Mouse (Mus musculus) MEL (cell line): ENCODE measurements around the gene Topaz1. TPM values are rescaled to one million over a fixed set of nuclear protein-coding genes. Genes with fewer than 3 reads are reported as not detected.

ENCODE experiments used
- DNase-seq: peaks from one replicate; pipeline ENCODE4 v3.0.0; 2011; ENCODE audit warnings: low read depth, low spot score
- H3K27ac ChIP-seq: 2 replicates; pipeline ENCODE4 v1.5.1; 2012; ENCODE audit warnings: low read depth, mild to moderate bottlenecking, control low read depth, low read length, moderate library complexity; ENCODE audit not compliant: control insufficient read depth
- H3K27me3 ChIP-seq, 2 experiments: fragments of 150-350 bp in 1 of 2; sonication (generic) in 1 of 2; 2 replicates each; pipeline ENCODE4 v1.6.1; 2012; ENCODE audit warnings: low read length in 2 of 2, mild to moderate bottlenecking in 2 of 2, improper control_type of control experiment in 1 of 2, moderate library complexity in 1 of 2; ENCODE audit not compliant: insufficient read depth in 2 of 2, control insufficient read depth in 1 of 2
- H3K36me3 ChIP-seq, 2 experiments: 2 replicates each; pipeline ENCODE4 v1.6.1; 2012 to 2014; ENCODE audit warnings: low read length in 2 of 2, improper control_type of control experiment in 1 of 2, inconsistent platforms in 1 of 2, mild to moderate bottlenecking in 1 of 2; ENCODE audit not compliant: insufficient read depth in 2 of 2, control insufficient read depth in 1 of 2
- H3K4me1 ChIP-seq, 2 experiments: fragments of 150-350 bp in 1 of 2; sonication (generic) in 1 of 2; 2 replicates each; pipeline ENCODE4 v1.6.1; 2012; ENCODE audit warnings: low read length in 2 of 2, improper control_type of control experiment in 1 of 2, mild to moderate bottlenecking in 1 of 2; ENCODE audit not compliant: insufficient read depth in 2 of 2, control insufficient read depth in 1 of 2
- H3K4me3 ChIP-seq, 2 experiments: fragments of 150-350 bp in 1 of 2; sonication (generic) in 1 of 2; 2 replicates each; pipeline ENCODE4 v1.5.1; 2012; ENCODE audit warnings: low read depth in 2 of 2, low read length in 2 of 2, mild to moderate bottlenecking in 2 of 2, moderate library complexity in 2 of 2, control low read depth in 1 of 2, improper control_type of control experiment in 1 of 2; ENCODE audit not compliant: control insufficient read depth in 1 of 2, insufficient read depth in 1 of 2
- H3K79me2 ChIP-seq: 2 replicates; pipeline ENCODE4 v1.6.1; 2012; ENCODE audit warnings: mild to moderate bottlenecking, low read length, moderate library complexity; ENCODE audit not compliant: control insufficient read depth, poor library complexity, insufficient read depth
- H3K9ac ChIP-seq: 2 replicates; pipeline ENCODE4 v1.6.1; 2012; ENCODE audit warnings: low read depth, mild to moderate bottlenecking, control low read depth, low read length, moderate library complexity; ENCODE audit not compliant: control insufficient read depth, poor library complexity, severe bottlenecking
- H3K9me3 ChIP-seq: fragments of 150-350 bp; sonication (generic); replicated peaks from 2 replicates; pipeline ENCODE4 v1.6.1; 2012; ENCODE audit warnings: mild to moderate bottlenecking, low read length, improper control_type of control experiment, moderate library complexity; ENCODE audit not compliant: insufficient read depth
- BHLHE40 ChIP-seq: IDR thresholded peaks from 2 replicates; pipeline ENCODE4 v1.6.1; 2012; ENCODE audit warnings: low read depth, mild to moderate bottlenecking, inconsistent platforms, low read length, improper control_type of control experiment, borderline replicate concordance
- CHD1 ChIP-seq: IDR thresholded peaks from 2 replicates; pipeline ENCODE4 v1.6.1; 2012; ENCODE audit warnings: low read depth, mild to moderate bottlenecking, inconsistent platforms, low read length, improper control_type of control experiment
- ELF1 ChIP-seq: IDR thresholded peaks from 2 replicates; pipeline ENCODE4 v1.6.1; 2014; ENCODE audit warnings: low read depth, mild to moderate bottlenecking, inconsistent platforms, low read length, improper control_type of control experiment, moderate library complexity
- EP300 ChIP-seq, 2 experiments: IDR thresholded peaks; 2 replicates each; pipeline ENCODE4 v1.6.1; 2011; ENCODE audit warnings: improper control_type of control experiment in 2 of 2, low read length in 2 of 2, low read depth in 1 of 2, mild to moderate bottlenecking in 1 of 2
- ETS1 ChIP-seq: IDR thresholded peaks from 2 replicates; pipeline ENCODE4 v1.6.1; 2012; ENCODE audit warnings: low read depth, mild to moderate bottlenecking, inconsistent platforms, low read length, improper control_type of control experiment, moderate library complexity
- GATA1 ChIP-seq: IDR thresholded peaks from 2 replicates; pipeline ENCODE4 v1.6.1; 2011; ENCODE audit warnings: low read depth, low read length, improper control_type of control experiment
- HCFC1 ChIP-seq: IDR thresholded peaks from 2 replicates; pipeline ENCODE4 v1.6.1; 2012; ENCODE audit warnings: low read depth, mild to moderate bottlenecking, inconsistent platforms, low read length, improper control_type of control experiment, moderate library complexity
- KAT2A ChIP-seq: conservative IDR thresholded peaks from 2 replicates; pipeline ENCODE4 v1.6.1; 2012; ENCODE audit warnings: low read depth, low read length, improper control_type of control experiment, inconsistent platforms
- MAFK ChIP-seq: IDR thresholded peaks from 2 replicates; pipeline ENCODE4 v1.6.1; 2011; ENCODE audit warnings: low read depth, mild to moderate bottlenecking, low read length, improper control_type of control experiment, borderline replicate concordance
- MAX ChIP-seq: IDR thresholded peaks from 2 replicates; pipeline ENCODE4 v1.6.1; 2011; ENCODE audit warnings: low read length, improper control_type of control experiment
- MAZ ChIP-seq: IDR thresholded peaks from 2 replicates; pipeline ENCODE4 v1.6.1; 2012; ENCODE audit warnings: low read depth, mild to moderate bottlenecking, inconsistent platforms, low read length, improper control_type of control experiment
- MXI1 ChIP-seq: IDR thresholded peaks from 2 replicates; pipeline ENCODE4 v1.6.1; 2011; ENCODE audit warnings: mild to moderate bottlenecking, low read depth, low read length, improper control_type of control experiment
- MYB ChIP-seq: IDR thresholded peaks from 2 replicates; pipeline ENCODE4 v1.6.1; 2011; ENCODE audit warnings: mild to moderate bottlenecking, low read depth, low read length, improper control_type of control experiment
- MYC ChIP-seq: IDR thresholded peaks from 2 replicates; pipeline ENCODE4 v1.6.1; 2011; ENCODE audit warnings: low read depth, mild to moderate bottlenecking, low read length, improper control_type of control experiment, moderate library complexity
- NELFE ChIP-seq: IDR thresholded peaks from 2 replicates; pipeline ENCODE4 v1.6.1; 2011; ENCODE audit warnings: low read depth, low read length, improper control_type of control experiment
- NRF1 ChIP-seq: IDR thresholded peaks from 2 replicates; pipeline ENCODE4 v1.6.1; 2014; ENCODE audit warnings: low read depth, mild to moderate bottlenecking, inconsistent platforms, low read length, improper control_type of control experiment, moderate library complexity; ENCODE audit not compliant: poor library complexity, insufficient read depth, severe bottlenecking
- POLR2A ChIP-seq, 2 experiments: IDR thresholded peaks; 2 replicates each; pipeline ENCODE4 v1.6.1; 2011 to 2012; ENCODE audit warnings: low read length in 2 of 2, mild to moderate bottlenecking in 2 of 2, control low read depth in 1 of 2, improper control_type of control experiment in 1 of 2, low read depth in 1 of 2, moderate library complexity in 1 of 2; ENCODE audit not compliant: control insufficient read depth in 1 of 2, insufficient read depth in 1 of 2, poor library complexity in 1 of 2
- RAD21 ChIP-seq: IDR thresholded peaks from 2 replicates; pipeline ENCODE4 v1.6.1; 2011; ENCODE audit warnings: mild to moderate bottlenecking, low read depth, low read length, improper control_type of control experiment
- RCOR1 ChIP-seq: IDR thresholded peaks from 2 replicates; pipeline ENCODE4 v1.6.1; 2012; ENCODE audit warnings: low read depth, mild to moderate bottlenecking, inconsistent platforms, low read length, improper control_type of control experiment
- SIN3A ChIP-seq: IDR thresholded peaks from 2 replicates; pipeline ENCODE4 v1.6.1; 2012; ENCODE audit warnings: low read length, improper control_type of control experiment, inconsistent platforms
- TAL1 ChIP-seq: IDR thresholded peaks from 2 replicates; pipeline ENCODE4 v1.6.1; 2012; ENCODE audit warnings: mild to moderate bottlenecking, inconsistent platforms, low read length, moderate library complexity, mixed read lengths
- TBP ChIP-seq: IDR thresholded peaks from 2 replicates; pipeline ENCODE4 v1.8.0; 2011; ENCODE audit warnings: low read depth, low read length, improper control_type of control experiment
- TCF12 ChIP-seq: IDR thresholded peaks from 2 replicates; pipeline ENCODE4 v1.6.1; 2014; ENCODE audit warnings: low read depth, mild to moderate bottlenecking, inconsistent platforms, low read length, improper control_type of control experiment, moderate library complexity
- USF2 ChIP-seq, 2 experiments: IDR thresholded peaks; 2 replicates each; pipeline ENCODE4 v1.6.1; 2011 to 2012; ENCODE audit warnings: improper control_type of control experiment in 2 of 2, low read length in 2 of 2, borderline replicate concordance in 1 of 2, inconsistent platforms in 1 of 2, low read depth in 1 of 2, mild to moderate bottlenecking in 1 of 2; ENCODE audit not compliant: insufficient read depth in 1 of 2
- ZC3H11A ChIP-seq: IDR thresholded peaks from 2 replicates; pipeline ENCODE4 v1.6.1; 2012; ENCODE audit warnings: low read depth, mild to moderate bottlenecking, inconsistent platforms, low read length, improper control_type of control experiment
- ZKSCAN1 ChIP-seq: IDR thresholded peaks from 2 replicates; pipeline ENCODE4 v1.6.1; 2012; ENCODE audit warnings: low read depth, mild to moderate bottlenecking, inconsistent platforms, low read length, improper control_type of control experiment, moderate library complexity
- ZNF384 ChIP-seq: IDR thresholded peaks from 2 replicates; pipeline ENCODE4 v1.6.1; 2012; ENCODE audit warnings: low read depth, mild to moderate bottlenecking, inconsistent platforms, low read length, improper control_type of control experiment
- polyA plus RNA-seq, 2 experiments: library from polyadenylated mRNA; stranded (reverse) in 1 of 2; unstranded in 1 of 2; fragments of >175 nt in 1 of 2; fragments of >200 nt in 1 of 2; gene quantifications; 2 replicates each; pipeline versions ENCODE4 v1.2.1 to v1.2.4; 2012; ENCODE audit warnings: low replicate concordance in 2 of 2, low read depth in 1 of 2; ENCODE audit not compliant: insufficient read length in 2 of 2, insufficient read depth in 1 of 2, missing spikeins in 1 of 2
- total RNA-seq: library from RNA; depleted of rRNA; stranded (reverse); fragments of 300-350 nt; gene quantifications from 2 replicates; pipeline ENCODE4 v1.2.3, GENCODE M21; 2012

Topaz1 gene
- total and polyA plus RNA-seq, 3 experiments: not detected

DNA sequence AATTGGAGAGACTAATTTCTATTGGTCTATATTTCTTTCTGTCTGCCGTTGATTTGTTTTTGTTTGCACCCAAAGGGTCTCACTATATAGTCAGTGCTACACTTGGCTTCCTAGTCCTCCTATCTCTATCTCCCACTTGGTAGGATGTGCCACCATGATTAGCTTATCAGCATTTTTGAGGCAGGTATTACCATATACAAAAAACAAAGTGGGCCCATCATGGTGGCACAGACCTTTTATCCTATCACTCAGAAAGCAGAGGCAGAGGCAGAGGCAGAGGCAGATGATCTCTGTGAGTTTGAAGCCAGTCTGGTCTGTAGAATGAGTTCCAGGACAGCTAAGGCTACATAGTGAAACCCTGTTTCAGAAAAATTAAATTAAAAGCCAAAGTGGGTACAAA lies 39.4 kb downstream of the Topaz1 start:
- Histone ChIP-seq H3K27me3 (peaks cover 0 to under 1% of the 10 kb centered on the region in 2 experiments; a peak in 2 of 4 replicates), H3K27ac (no peak overlapping the region)
- DNase-seq: peak; percentile 49
- TF ChIP-seq MAFK: 0 out of 2 replicates have a peak, but pooled peaks have one; percentile 7
- no peak for TF ChIP-seq MXI1
- 0 out of 2 replicates have a peak, but pooled peaks have one; percentile 12 for TF ChIP-seq KAT2A
- TF ChIP-seq SIN3A: peak; percentile 50; the same call in 1 of the 2 replicates
- peak; percentile 93 for TF ChIP-seq TCF12
- TF ChIP-seq ZKSCAN1: no peak
- TF ChIP-seq TAL1: peak; percentile 14; the same call in 1 of the 2 replicates
- TF ChIP-seq EP300 (IDR thresholded peaks at IDR 0.05; ENCODE audit: low read depth in 1 of 2, low read length in 2 of 2): peak; percentile 77 to 90
- TF ChIP-seq RCOR1: no peak
- TF ChIP-seq ETS1: peak; percentile 52; the same call in 1 of the 2 replicates
- peak; percentile 89 for TF ChIP-seq GATA1
- peak; percentile 61 for TF ChIP-seq ZNF384
- TF ChIP-seq, all 39 proteins: peak for 9
- Histone ChIP-seq H3K79me2 (no peaks in the 10 kb centered on the region), H3K36me3 (peaks cover 0 to 14% of the 10 kb centered on the region in 2 experiments; a peak in 2 of 4 replicates), H3K9me3 (no peaks in the 10 kb centered on the region), H3K4me1 (peaks cover 9 to 13% of the 10 kb centered on the region in 2 experiments), H3K4me3 (no peak overlapping the region), H3K9ac (no peak overlapping the region)

DNA sequence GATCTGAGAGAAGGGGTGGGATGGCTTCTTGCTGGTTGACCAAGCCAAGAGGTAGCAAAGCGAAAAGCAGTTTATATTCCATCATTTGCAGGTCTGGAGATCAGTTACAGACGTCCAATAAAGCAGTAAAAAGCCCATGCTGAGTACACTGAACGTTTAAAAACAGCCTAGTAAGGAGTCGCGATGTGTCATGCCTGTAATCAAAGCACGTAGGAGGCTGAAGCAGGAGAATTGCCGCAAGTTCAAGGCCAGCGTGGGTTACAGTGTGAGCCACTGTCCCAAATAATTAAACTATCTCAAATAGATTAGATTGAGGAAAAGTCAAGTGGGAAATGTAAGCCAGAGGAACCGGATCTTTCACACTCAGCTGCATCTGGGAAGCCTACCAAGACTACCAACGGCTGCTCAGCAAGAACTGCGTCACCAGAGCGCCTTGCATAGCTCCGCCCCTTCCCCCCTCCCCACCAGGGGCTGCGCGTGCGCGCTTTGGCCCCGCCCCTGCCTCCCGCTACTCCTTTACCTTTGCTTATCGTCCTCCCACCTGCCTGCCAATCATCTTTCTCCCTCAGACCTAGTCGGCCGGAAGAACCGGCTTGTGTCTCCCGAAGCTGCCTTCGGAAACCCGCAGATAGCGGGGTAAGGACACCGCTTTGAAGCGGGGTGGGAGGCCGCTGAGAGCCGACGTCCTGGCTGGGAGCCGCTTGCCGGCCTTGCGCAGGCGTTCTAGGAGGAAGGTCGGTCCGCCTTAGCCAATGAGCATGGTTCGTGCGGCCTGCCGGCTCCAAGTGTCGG lies 58.1 kb downstream of the Topaz1 start, which contains the start of gene Tcaim:
TSS of gene Tcaim (plus strand) at position 487 of the 792 bp plus-strand sequence.
- Histone ChIP-seq H3K9ac (peak within 1 kb of the TSS; percentile 89), H3K36me3 (peaks cover 0 to 7% of the 10 kb centered on the region in 2 experiments; a peak in 2 of 4 replicates), H3K27me3 (no peaks in the 10 kb centered on the region), H3K79me2 (peaks cover 2% of the 10 kb centered on the region; the same call in 1 of the 2 replicates), H3K27ac (peak within 1 kb of the TSS; percentile 85), H3K4me1 (peaks cover 0 to 13% of the 10 kb centered on the region in 2 experiments; a peak in 1 of 4 replicates), H3K9me3 (no peaks in the 10 kb centered on the region), H3K4me3 (peak within 1 kb of the TSS; percentile 80 to 87)
- DNase-seq: peak; percentile 96
- peak; percentile 40; the same call in 1 of the 2 replicates for TF ChIP-seq MAX
- TF ChIP-seq CHD1: no peak
- TF ChIP-seq BHLHE40: no peak
- TF ChIP-seq KAT2A: peak; percentile 42; the same call in 1 of the 2 replicates
- peak; percentile 76 for TF ChIP-seq HCFC1
- 0 out of 4 replicates have a peak, but pooled peaks of 1 of the 2 experiments have one; percentile 38 for TF ChIP-seq EP300 (IDR thresholded peaks at IDR 0.05; ENCODE audit: low read depth in 1 of 2, low read length in 2 of 2)
- TF ChIP-seq ZKSCAN1: no peak
- peak; percentile 37; the same call in 1 of the 2 replicates for TF ChIP-seq RCOR1
- TF ChIP-seq TBP: peak; percentile 43; the same call in 1 of the 2 replicates
- TF ChIP-seq ZC3H11A: no peak
- no peak for TF ChIP-seq MYC
- TF ChIP-seq RAD21: no peak
- TF ChIP-seq GATA1: peak; percentile 28; the same call in 1 of the 2 replicates
- TF ChIP-seq POLR2A (IDR thresholded peaks at IDR 0.05; ENCODE audit: control insufficient read depth in 1 of 2, insufficient read depth in 1 of 2, low read depth in 1 of 2, low read length in 2 of 2, poor library complexity in 1 of 2): peak; percentile 72 to 80; a peak in 3 of 4 replicates
- TF ChIP-seq SIN3A: peak; percentile 28; the same call in 1 of the 2 replicates
- TF ChIP-seq TCF12: peak; percentile 14; the same call in 1 of the 2 replicates
- TF ChIP-seq MAZ: peak; percentile 84; the same call in 1 of the 2 replicates
- no peak for TF ChIP-seq USF2 (IDR thresholded peaks at IDR 0.05; ENCODE audit: borderline replicate concordance in 1 of 2, insufficient read depth in 1 of 2, low read depth in 1 of 2, low read length in 2 of 2)
- TF ChIP-seq NELFE: peak; percentile 82
- TF ChIP-seq MYB: peak; percentile 60
- TF ChIP-seq ELF1: peak; percentile 31; the same call in 1 of the 2 replicates
- TF ChIP-seq ZNF384: no peak
- peak; percentile 79 for TF ChIP-seq NRF1
